Mouse (Mus musculus): ENCODE data around the gene Foxa2.

Foxa2 gene

DNA sequence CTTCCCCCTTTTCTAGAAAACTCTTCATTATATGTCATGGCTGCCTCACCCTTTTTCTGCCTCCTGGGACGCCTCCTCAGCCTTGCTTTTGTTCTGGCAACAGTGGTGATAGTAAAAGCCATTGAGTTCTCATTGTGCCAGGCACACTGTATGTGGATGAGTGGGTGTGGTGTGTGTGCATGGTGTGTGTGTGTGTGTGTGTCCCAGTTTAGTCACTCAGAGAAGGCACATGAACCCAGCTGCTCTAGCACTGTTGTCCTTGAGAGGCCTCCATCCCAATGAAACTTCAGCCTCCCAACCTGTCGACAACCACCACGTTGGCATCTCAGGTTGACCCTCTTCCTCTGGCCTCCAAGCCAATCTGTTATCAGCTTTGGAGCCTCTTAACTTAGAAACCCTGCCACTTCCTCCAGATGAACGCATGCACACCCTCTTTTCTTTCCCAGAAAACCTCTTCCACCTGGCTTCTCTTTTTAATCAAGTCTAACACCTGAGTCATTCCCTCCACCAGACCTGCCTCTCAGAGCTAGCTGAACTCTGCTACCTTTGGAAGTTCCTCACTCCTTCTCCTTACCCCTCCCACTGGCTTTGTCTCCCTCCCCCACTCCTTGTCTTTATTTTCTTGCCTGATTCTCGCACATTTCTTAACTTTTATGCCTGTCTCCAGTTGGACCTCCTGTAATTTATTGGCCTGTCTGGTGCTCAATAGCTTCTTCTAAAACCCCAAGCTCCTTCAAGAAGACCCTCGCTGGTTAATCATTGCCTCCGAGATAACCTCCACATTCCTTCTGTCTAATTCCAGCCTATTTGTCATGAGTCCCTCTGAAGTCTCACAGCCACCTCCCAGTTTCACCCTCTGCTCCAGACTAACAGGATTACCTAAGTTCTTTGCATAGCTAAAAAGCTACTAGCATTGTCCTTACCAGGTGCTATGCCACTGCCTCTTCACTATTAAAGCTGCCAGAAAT is 41.9 kb downstream of the Foxa2 start:
- in situ Hi-C loops (cut with MboI; ENCODE audit: unreplicated experiment in 2 of 2), result no loop called here

DNA sequence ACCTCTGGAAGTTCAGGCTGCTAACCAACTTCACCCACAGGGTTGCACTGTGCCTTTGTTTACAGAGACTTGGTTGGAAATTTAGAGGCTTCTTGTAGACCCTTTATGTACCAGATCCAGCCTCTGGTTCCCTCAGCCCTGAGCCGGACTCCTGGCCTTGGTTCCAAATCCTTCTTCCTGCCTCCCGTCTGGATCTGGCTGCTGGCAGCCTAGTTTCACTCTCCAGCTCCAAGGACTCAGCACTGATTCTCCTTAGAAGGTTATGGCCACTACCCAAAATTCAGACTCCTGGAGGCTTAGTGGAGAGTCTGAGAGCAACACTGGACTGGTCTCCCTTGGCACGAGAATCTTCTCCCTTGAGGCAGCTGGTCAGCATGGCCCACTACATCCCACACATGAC is 43.3 kb downstream of the Foxa2 start:
- in situ Hi-C loops (cut with MboI; ENCODE audit: unreplicated experiment in 2 of 2), result no loop called here

DNA sequence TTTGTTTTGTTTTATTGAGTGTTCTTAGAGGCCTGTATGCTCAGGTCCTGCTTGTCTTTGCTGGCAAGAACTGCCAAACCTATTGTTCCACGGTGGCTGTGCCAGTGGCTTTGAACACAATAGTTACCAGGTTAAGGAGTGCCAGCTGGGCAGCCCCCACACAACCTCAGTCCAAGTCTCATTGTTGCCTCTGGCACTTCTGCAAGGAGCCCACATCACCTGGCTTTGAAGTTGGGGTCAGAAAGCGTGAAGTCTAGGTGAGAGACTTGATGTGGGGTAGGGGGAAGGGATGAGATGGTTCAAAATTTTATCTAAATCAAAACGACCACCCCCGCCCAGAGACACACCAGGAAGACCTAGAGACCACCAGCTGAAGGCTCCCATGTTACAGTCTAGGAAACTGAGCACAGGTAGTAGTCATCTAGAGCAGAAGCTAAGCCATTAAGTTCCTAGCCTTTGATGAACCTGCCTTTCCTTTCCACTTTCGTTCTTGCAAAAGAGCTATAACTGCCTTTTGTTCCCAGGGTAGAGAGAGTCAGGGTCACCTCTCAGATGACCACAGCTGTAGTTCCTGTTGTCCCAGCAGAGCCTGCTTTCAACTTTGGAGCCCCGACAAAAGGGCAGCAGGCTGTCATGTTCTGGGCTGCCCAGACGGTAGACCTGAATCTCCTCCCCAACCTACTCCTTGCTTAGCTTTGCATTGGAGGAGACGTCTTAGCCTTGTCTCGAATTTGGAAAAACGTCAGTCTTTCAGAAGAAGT is 48.4 kb downstream of the Foxa2 start:
- in situ Hi-C loops (cut with MboI; ENCODE audit: unreplicated experiment in 2 of 2), result no loop called here

DNA sequence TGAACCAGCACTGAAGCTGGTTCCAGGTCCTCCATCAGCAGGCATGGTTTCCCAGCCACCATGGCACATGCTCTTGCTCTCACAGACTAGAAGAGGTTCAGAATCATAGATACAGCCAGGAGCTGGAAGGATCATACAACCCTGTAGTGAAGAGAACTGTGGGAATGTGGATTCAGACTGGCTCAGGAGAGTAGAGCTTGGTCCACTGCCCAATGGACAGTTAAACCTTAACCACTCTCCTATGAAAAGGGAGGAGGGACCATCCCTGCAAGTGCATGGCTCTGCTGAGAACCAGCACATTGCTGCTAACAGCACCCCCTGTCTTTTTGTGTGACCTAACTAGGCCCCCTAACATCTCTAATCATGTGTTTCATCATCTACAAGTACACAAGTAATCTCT is 50.0 kb downstream of the Foxa2 start:
- in situ Hi-C loops (cut with MboI; ENCODE audit: unreplicated experiment in 2 of 2), result no loop called here

DNA sequence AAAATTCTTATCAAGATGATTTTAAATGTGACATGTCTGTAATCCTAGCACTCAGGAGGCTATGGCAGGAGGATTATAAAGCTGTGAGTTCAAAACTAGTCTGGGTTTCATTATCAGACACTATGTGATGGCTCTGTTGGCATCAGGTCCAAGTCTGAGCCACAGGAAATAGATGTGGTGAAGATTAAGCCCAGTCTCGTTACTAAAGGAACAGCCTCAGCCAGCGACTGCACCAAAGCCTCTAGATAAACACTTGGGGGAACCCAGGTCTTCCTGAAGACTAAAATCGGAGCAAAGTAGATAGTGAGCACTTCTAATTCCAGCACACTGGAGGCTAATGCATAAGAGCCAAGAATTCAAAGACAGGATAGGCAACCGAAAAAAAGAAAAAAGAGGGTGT is 52.9 kb downstream of the Foxa2 start:
- in situ Hi-C loops (cut with MboI; ENCODE audit: unreplicated experiment in 2 of 2), result no loop called here

DNA sequence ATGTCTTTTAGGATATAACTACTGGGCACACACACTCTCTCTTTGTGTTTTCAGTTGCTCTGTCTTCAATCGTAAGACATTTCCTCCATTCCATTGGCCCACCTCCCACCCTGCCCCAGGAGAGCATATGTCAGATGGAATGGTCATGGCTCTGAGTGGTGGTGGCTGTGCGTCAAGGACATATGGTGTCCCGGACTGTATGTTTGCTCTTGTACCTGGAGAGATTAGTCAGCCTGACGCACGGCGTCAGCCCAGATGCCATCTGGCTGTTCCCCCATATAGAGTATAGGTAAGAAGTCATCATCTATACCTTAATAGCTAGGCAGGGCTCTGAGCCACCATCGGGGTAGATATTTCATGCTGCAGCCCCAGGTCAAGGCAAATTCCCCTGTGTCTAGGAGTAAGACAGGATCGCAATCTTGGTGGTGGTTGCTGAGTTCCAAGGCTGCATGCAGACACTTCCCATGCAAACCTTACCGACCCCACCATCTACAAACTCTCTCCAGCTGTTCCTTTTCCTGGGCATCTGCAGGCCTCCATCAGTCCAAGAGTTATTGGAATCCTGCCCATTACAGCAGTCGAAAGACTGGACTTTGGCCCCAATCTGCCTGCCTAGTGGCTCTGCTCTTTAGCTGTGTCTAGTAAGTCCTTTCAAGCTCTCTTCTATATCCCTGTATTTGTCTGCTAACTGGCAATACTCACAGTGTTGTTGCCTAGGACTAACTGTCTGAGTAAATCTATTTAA is 53.7 kb downstream of the Foxa2 start:
- in situ Hi-C loops (cut with MboI; ENCODE audit: unreplicated experiment in 2 of 2), result no loop called here

Data from v-Abl transformed pro-B cells (cell line).